Mouse (Mus musculus) left cerebral cortex, postnatal 10 days (tissue): ENCODE measurements around the gene Olfr1156. TPM values are rescaled to one million over a fixed set of nuclear protein-coding genes. Genes with fewer than 3 reads are reported as not detected.

ENCODE experiments used
- DNase-seq, 2 experiments: peaks; one replicate each; pipeline ENCODE4 v3.0.0; 2021 to 2022; ENCODE audit warnings: low spot score in 2 of 2, mixed read lengths in 1 of 2; ENCODE audit errors: extremely low spot score in 1 of 2
- intact Hi-C: fragments of 180-260 bp; cut with DNase I; formaldehyde crosslinking; loops from one replicate; pipeline ENCODE4 v1.15.1; 2025
- total RNA-seq, 2 experiments: library from RNA; stranded (reverse); gene quantifications; 2 replicates each; pipeline ENCODE4 v1.2.3; 2021

Gene Olfr1156
- not detected for total RNA-seq

DNA sequence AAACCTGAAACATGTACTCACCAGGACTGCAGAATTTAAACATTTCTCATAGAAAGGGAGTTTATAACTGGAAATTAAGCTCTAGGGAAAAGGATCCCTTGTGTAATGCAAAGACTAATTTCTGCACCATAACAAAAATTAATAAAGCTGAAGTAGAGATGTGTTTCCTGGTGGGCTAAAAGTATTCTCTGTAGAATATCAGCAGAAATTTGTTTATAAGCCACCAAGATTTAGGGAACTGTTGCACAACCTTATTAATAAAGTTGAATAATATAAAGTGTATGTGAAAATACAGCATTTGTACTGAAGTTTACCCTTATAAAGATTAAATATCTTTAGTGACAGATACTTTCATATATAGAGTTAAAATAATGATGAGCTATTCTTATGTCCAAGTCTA is at the start of gene Olfr1156:
Gene Olfr1156 (minus strand): TSS at position 101 of the 400 bp plus-strand sequence.
- intact Hi-C loops = no loop called here

DNA sequence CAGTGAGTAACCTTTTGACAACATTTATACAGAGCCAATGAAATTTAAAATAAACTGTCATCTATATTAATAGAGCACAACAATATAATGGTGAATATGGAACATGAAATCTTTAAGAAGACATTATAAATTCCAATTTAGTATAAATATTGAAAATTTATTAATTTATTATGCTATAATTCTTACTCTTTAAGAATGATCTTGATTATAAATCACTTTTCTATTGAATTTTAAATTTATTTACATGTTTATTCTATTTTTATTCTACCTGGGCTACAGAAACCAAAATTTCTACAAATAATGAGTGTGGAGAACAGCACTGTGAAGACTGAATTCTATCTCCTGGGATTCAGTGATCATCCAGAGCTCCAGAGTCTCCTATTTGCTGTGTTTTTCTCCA is 36.9 kb upstream of the Olfr1156 start, which contains the start of gene Olfr1158:
Gene Olfr1158 (plus strand): TSS at position 301 of the 400 bp plus-strand sequence.
- DNase-seq = no peak
- intact Hi-C loops = no loop called here

More for the DNA sequence above, at the start of gene Olfr1156:
- DNase-seq = no peak

DNA sequence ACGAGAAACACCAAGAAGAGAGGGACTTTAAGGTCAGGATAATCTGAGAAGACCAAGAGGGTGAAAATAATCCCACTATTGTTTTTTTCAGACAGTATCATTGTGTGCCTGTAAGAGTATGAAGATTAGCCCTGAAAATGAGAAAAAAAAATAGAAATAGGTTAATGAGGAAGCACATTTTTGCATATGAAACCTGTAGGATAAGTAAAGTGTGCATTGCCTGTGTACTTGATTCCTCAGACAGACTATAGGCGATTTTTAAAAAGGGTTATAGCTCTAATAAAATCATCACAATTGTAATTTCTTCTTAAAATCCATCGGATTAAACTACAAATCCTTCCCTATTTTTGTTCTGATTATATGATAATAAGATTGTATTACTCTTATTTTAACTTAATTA is 21.7 kb upstream of the Olfr1156 start, which contains the start of gene Olfr74:
Gene Olfr74 (minus strand): TSS at position 101 of the 400 bp plus-strand sequence.
- no peak for DNase-seq
- intact Hi-C loops = no loop called here

DNA sequence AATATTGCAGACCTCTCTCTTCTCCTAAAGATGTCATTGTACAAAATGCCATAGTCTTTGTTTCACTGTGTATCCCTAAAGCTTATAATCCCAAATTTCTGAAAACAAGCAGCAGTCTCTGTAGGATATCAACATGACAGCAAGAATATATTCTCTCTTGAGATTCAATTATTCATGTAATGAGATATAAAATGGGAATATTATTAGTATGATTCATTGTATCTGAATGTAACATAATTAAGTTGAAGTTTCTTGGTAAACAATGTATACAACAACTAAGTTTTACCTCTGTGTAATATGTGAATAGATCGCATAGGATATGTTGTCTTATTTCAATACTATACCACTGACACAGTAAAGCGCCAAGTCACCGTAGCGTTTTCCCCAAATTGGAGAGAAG is 15.3 kb upstream of the Olfr1156 start, which contains the start of gene Olfr1157:
Gene Olfr1157 (minus strand): TSS at position 101 of the 400 bp plus-strand sequence.
- intact Hi-C loops = no loop called here
- no peak for DNase-seq

DNA sequence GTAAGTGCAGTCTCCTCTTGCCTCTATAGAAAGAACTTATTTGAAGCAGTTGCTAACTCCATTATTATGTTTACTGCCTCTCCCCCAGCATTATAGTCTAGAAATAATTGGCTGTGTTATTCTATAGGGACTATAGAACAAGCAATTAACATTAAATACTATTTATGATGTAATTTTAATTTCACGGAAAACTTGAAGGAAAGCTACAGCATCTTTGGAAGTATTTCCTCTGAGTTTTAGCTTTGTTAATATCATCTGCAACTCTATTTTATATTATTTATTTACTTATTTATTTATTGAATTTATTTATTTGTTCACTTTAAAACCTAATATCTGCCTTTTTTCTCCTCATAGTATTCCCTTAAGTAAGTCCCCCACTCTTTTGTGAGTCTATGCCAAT is 7.9 kb downstream of the Olfr1156 start, which contains the start of gene Olfr1155:
Gene Olfr1155 (minus strand): TSS at position 101 of the 400 bp plus-strand sequence.
- intact Hi-C loops = no loop called here
- DNase-seq = no peak

DNA sequence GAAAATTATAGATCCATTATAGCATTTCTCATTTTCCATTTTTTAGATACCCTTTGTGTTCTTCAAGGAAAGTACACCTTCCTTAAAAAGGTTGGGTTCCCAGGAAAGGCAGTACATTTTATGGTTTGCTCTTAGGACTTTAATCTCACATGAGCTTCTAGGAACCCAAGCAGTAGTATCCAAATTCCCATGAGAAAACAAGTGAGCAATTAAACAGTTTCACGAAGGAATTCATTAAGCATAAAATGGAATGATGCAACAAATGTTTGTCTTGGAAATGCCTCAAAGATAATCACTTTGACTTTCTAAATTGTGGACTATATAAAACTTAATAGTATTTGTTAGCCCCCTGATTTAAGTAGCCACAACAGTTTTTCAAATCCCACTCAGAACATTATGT is 47.8 kb downstream of the Olfr1156 start, which contains the start of gene Olfr1154:
Gene Olfr1154 (minus strand): TSS at position 101 of the 400 bp plus-strand sequence.
- intact Hi-C loops = no loop called here
- DNase-seq = no peak

Other genes starting within 250 kb of the Olfr1156 start
- not detected for gene Olfr1137, start 239.9 kb downstream of the Olfr1156 start, total RNA-seq
- not detected for gene Olfr1138, start 213.1 kb downstream of the Olfr1156 start, total RNA-seq
- gene Olfr1140, start 209.3 kb downstream of the Olfr1156 start, total RNA-seq = not detected
- not detected for gene Olfr1141, start 199.1 kb downstream of the Olfr1156 start, total RNA-seq
- gene Olfr152, start 173.6 kb downstream of the Olfr1156 start, total RNA-seq = not detected
- gene Olfr1143, start 152.5 kb downstream of the Olfr1156 start, total RNA-seq = not detected
- not detected for gene Olfr1145, start 143.3 kb downstream of the Olfr1156 start, total RNA-seq
- not detected for gene Olfr1148, start 122.6 kb downstream of the Olfr1156 start, total RNA-seq
- not detected for gene Olfr1150-ps1, start 109.1 kb downstream of the Olfr1156 start, total RNA-seq
- gene Olfr1151, start 97.2 kb downstream of the Olfr1156 start, total RNA-seq = not detected
- gene Olfr1152, start 86.6 kb downstream of the Olfr1156 start, total RNA-seq = not detected
- gene Olfr1153, start 58.1 kb downstream of the Olfr1156 start, total RNA-seq = not detected
- gene Olfr1154, start 47.9 kb downstream of the Olfr1156 start, total RNA-seq = not detected
- gene Olfr1155, start 8.0 kb downstream of the Olfr1156 start, total RNA-seq = not detected
- not detected for gene Olfr1157, start 15.2 kb upstream of the Olfr1156 start, total RNA-seq
- not detected for gene Olfr74, start 21.6 kb upstream of the Olfr1156 start, total RNA-seq
- gene Olfr1158, start 37.0 kb upstream of the Olfr1156 start, total RNA-seq = not detected
- gene Olfr1160, start 55.2 kb upstream of the Olfr1156 start, total RNA-seq = not detected
- not detected for gene Olfr1161, start 69.7 kb upstream of the Olfr1156 start, total RNA-seq
- not detected for gene Olfr73, start 84.6 kb upstream of the Olfr1156 start, total RNA-seq
- not detected for gene Olfr1162, start 98.0 kb upstream of the Olfr1156 start, total RNA-seq
- gene Olfr1163, start 118.7 kb upstream of the Olfr1156 start, total RNA-seq = not detected
- not detected for gene Olfr1164, start 140.9 kb upstream of the Olfr1156 start, total RNA-seq
- not detected for gene Olfr1166, start 175.2 kb upstream of the Olfr1156 start, total RNA-seq
- gene Olfr1167, start 202.1 kb upstream of the Olfr1156 start, total RNA-seq = not detected
- gene Olfr1168, start 228.8 kb upstream of the Olfr1156 start, total RNA-seq = not detected